Mouse (Mus musculus): Measurements from ENCODE around the gene Hbq1a. TPM values are rescaled to one million over a fixed set of nuclear protein-coding genes. Genes with fewer than 3 reads are reported as not detected.
"Not testable (repeated sequence)": the region's sequence is repeated elsewhere in the genome, so short reads cannot be mapped to it uniquely, and the experiment has no call there.

The Hbq1a gene
- polyA plus RNA-seq, 1 experiment from 2014 or later, result 0.65 TPM

GRCm38 (mm10) chr11:32268952-32269351, 30.9 kb upstream of the Hbq1a start:
- Histone ChIP-seq H3K9me3 (replicated peaks) (no peaks in the 10 kb centered on the region), H3K27me3 (0 out of 2 replicates have a peak, but pooled peaks cover 16% of the 10 kb centered on the region), H3K4me2 (no peak overlapping the region), H3K36me3 (ENCODE audit: poor library complexity, severe bottlenecking) (no peaks in the 10 kb centered on the region), H3K27ac (no peak overlapping the region), H3K9ac (no peak overlapping the region), H3K4me1 (peaks cover 17% of the 10 kb centered on the region), H3K4me3 (no peak overlapping the region)
- ATAC-seq, result no peak
- 85% methylated on average over 5 of the region's 5 CpGs for WGBS

GRCm38 (mm10) chr11:32271178-32271577, 28.7 kb upstream of the Hbq1a start:
- no peak overlapping the region for H3K4me3 ChIP-seq
- WGBS, result 55% methylated on average over 4 of the region's 4 CpGs
- H3K9me3 ChIP-seq (replicated peaks), result no peaks in the 10 kb centered on the region
- no peak overlapping the region for H3K9ac ChIP-seq
- H3K27me3 ChIP-seq, result 0 out of 2 replicates have a peak, but pooled peaks cover 16% of the 10 kb centered on the region
- no peaks in the 10 kb centered on the region for H3K36me3 ChIP-seq (ENCODE audit: poor library complexity, severe bottlenecking)
- ATAC-seq, result no peak
- peaks cover 12% of the 10 kb centered on the region for H3K4me1 ChIP-seq
- no peak overlapping the region for H3K4me2 ChIP-seq
- no peak overlapping the region for H3K27ac ChIP-seq

DNA sequence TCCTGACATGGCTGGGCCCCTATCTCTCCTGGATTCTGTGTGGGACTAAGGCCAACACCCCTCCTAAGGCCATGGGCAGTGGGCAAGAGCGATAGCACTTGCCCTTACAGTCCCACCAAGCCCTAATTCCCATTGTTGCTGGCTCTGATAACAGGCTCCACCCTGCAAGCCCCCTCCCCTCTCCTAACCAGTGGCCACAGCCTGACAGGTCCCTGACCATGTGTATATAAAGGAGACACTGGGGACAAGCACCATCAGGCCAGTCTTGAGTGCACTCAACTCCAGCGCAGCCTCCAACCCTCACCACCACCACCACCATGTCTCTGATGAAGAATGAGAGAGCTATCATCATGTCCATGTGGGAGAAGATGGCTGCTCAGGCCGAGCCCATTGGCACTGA, 23.5 kb upstream of the Hbq1a start, which contains the start of gene Hba-x:
Hba-x (plus strand) TSS at position 54 of the 400 bp plus-strand sequence.
- H3K4me2 ChIP-seq, result no peak within 1 kb of the TSS
- no peak for ATAC-seq
- WGBS, result 64% methylated on average over 3 of the region's 3 CpGs
- H3K27ac ChIP-seq, result no peak within 1 kb of the TSS
- no peak within 1 kb of the TSS for H3K4me3 ChIP-seq
- no peaks in the 10 kb centered on the region for H3K27me3 ChIP-seq
- no peaks in the 10 kb centered on the region for H3K36me3 ChIP-seq (ENCODE audit: poor library complexity, severe bottlenecking)
- H3K9ac ChIP-seq, result no peak within 1 kb of the TSS
- no peaks in the 10 kb centered on the region for H3K4me1 ChIP-seq
- no peaks in the 10 kb centered on the region for H3K9me3 ChIP-seq (replicated peaks)

- Histone ChIP-seq H3K36me3 (ENCODE audit: poor library complexity, severe bottlenecking) (no peaks in the 10 kb centered on the region), H3K27me3 (0 out of 2 replicates have a peak, but pooled peaks cover 4% of the 10 kb centered on the region), H3K4me1 (no peaks in the 10 kb centered on the region), H3K9me3 (replicated peaks) (no peaks in the 10 kb centered on the region), H3K9ac (no peak overlapping the region), H3K4me2 (no peak overlapping the region), H3K27ac (no peak overlapping the region), H3K4me3 (no peak overlapping the region)
- 78% methylated on average over 21 of the region's 21 CpGs for WGBS
- no peak for ATAC-seq
Observed at GRCm38 (mm10) chr11:32277736-32278457, 22.0 kb upstream of the Hbq1a start.

DNA sequence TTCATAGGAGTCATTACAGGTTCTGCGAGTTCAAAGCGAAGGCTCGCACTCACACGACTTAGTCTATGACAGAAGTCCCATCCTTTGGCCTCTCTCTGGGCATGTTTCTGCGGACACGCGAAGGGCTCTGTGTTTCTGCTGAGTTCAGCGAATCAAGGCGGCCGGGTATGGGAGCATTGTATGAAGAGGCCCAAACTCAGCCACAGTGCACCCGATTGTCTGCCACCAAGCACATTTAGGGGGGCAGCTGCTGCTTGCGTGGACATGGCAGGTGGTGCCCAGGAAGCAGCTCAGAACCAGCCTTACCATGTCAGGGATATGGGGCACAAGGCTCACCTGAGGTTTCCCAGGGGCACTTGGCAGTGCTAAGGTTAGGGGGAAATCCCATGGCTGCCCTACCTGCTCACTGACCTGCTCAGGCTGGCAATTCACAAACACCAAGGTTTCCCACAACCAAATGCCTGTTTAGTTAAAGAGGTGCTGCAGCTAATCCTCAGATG, 21.4 kb upstream of the Hbq1a start:
- 83% methylated on average over 12 of the region's 12 CpGs for WGBS
- no peak overlapping the region for H3K9ac ChIP-seq
- H3K27me3 ChIP-seq, result 0 out of 2 replicates have a peak, but pooled peaks cover 4% of the 10 kb centered on the region
- H3K27ac ChIP-seq, result no peak overlapping the region
- H3K4me3 ChIP-seq, result no peak overlapping the region
- H3K36me3 ChIP-seq (ENCODE audit: poor library complexity, severe bottlenecking), result no peaks in the 10 kb centered on the region
- no peak for ATAC-seq
- H3K4me2 ChIP-seq, result no peak overlapping the region
- H3K9me3 ChIP-seq (replicated peaks), result no peaks in the 10 kb centered on the region
- H3K4me1 ChIP-seq, result no peaks in the 10 kb centered on the region

GRCm38 (mm10) chr11:32280646-32281045, 19.2 kb upstream of the Hbq1a start:
- no peaks in the 10 kb centered on the region for H3K36me3 ChIP-seq (ENCODE audit: poor library complexity, severe bottlenecking)
- H3K27ac ChIP-seq, result no peak overlapping the region
- 0 out of 2 replicates have a peak, but pooled peaks cover 4% of the 10 kb centered on the region for H3K27me3 ChIP-seq
- no peak overlapping the region for H3K4me3 ChIP-seq
- WGBS, result 79% methylated on average over 2 of the region's 2 CpGs
- H3K9me3 ChIP-seq (replicated peaks), result no peaks in the 10 kb centered on the region
- H3K9ac ChIP-seq, result no peak overlapping the region
- H3K4me2 ChIP-seq, result no peak overlapping the region
- no peaks in the 10 kb centered on the region for H3K4me1 ChIP-seq
- no peak for ATAC-seq

GRCm38 (mm10) chr11:32281416-32282144, 18.3 kb upstream of the Hbq1a start:
- ATAC-seq, result no peak
- Histone ChIP-seq H3K4me2 (no peak overlapping the region), H3K27me3 (0 out of 2 replicates have a peak, but pooled peaks cover 4% of the 10 kb centered on the region), H3K9me3 (replicated peaks) (no peaks in the 10 kb centered on the region), H3K36me3 (ENCODE audit: poor library complexity, severe bottlenecking) (no peaks in the 10 kb centered on the region), H3K9ac (no peak overlapping the region), H3K4me1 (no peaks in the 10 kb centered on the region), H3K4me3 (no peak overlapping the region), H3K27ac (no peak overlapping the region)
- 75% methylated on average over 1 of the region's 1 CpGs for WGBS

DNA sequence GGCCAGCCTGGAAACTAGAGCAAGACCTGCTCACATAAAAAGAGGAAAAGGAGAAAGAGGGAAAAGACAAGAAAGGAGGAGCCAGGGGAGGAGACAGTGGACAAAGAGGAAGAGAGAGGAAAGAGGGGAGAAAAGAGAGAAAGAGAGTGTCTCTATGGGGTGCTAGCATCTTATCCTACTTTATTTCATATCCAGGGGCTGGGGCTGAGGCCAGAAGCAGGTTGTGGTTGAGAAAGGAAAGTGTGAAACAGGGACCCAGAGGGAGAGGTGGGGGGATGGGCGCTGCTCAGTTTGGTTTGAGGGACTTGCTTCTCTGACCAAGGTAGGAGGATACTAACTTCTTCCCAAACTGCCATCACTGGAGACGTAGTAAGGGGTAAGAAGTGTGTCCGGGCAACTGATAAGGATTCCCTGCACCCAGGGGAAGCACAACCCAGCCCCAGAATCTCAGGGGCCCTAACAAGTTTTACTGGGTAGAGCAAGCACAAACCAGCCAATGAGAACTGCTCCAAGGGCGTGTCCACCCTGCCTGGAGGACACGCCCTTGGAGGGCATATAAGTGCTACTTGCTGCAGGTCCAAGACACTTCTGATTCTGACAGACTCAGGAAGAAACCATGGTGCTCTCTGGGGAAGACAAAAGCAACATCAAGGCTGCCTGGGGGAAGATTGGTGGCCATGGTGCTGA, 16.6 kb upstream of the Hbq1a start, which contains the start of gene Hba-a1:
Hba-a1 (plus strand) TSS at position 421 of the 687 bp plus-strand sequence.
- not testable (repeated sequence) for H3K9ac ChIP-seq; H3K4me3 ChIP-seq; H3K4me1 ChIP-seq; H3K9me3 ChIP-seq (replicated peaks); ATAC-seq; H3K27ac ChIP-seq; H3K36me3 ChIP-seq (ENCODE audit: poor library complexity, severe bottlenecking); H3K4me2 ChIP-seq
- peaks cover 10% of the 10 kb centered on the region for H3K27me3 ChIP-seq
- 50% methylated on average over 1 of the region's 5 CpGs for WGBS

DNA sequence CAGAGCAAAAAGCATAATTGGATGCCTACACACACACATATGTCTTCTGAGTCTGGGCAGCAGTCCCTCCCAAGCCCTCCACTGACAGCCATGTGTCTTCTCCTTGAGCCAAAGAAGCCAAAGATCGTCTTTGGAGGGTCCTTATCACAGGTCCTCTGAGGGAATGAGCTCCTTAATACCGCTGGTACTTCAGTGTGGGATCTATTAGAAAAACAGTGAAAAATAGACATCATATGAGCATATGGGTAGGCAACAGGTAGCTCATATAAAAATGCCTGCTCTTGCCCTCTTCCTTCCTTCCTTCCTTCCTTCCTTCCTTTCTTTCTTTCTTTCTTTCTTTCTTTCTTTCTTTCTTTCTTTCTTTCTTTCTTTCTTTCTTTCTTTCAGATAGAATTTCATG, 15.3 kb upstream of the Hbq1a start:
- not testable (repeated sequence) for H3K4me3 ChIP-seq; H3K9me3 ChIP-seq (replicated peaks); H3K9ac ChIP-seq; ATAC-seq; H3K4me1 ChIP-seq; H3K27ac ChIP-seq; H3K36me3 ChIP-seq (ENCODE audit: poor library complexity, severe bottlenecking); H3K4me2 ChIP-seq
- peaks cover 10% of the 10 kb centered on the region for H3K27me3 ChIP-seq
- WGBS, result 60% methylated on average over 2 of the region's 2 CpGs

GRCm38 (mm10) chr11:32285031-32285775, 14.7 kb upstream of the Hbq1a start:
- Histone ChIP-seq H3K27me3 (peaks cover 10% of the 10 kb centered on the region), H3K4me3 (no peak overlapping the region), H3K9ac (no peak overlapping the region), H3K4me2 (no peak overlapping the region), H3K36me3 (ENCODE audit: poor library complexity, severe bottlenecking) (no peaks in the 10 kb centered on the region), H3K9me3 (replicated peaks) (no peaks in the 10 kb centered on the region), H3K4me1 (no peaks in the 10 kb centered on the region), H3K27ac (no peak overlapping the region)
- 86% methylated on average over 7 of the region's 7 CpGs for WGBS
- no peak for ATAC-seq

- not testable (repeated sequence) for ATAC-seq
Observed at GRCm38 (mm10) chr11:32285887-32286286, 14.0 kb upstream of the Hbq1a start.

More at GRCm38 (mm10) chr11:32285887-32286286, 14.0 kb upstream of the Hbq1a start:
- not testable (repeated sequence) for H3K36me3 ChIP-seq (ENCODE audit: poor library complexity, severe bottlenecking); H3K9ac ChIP-seq; H3K9me3 ChIP-seq (replicated peaks); H3K27ac ChIP-seq; H3K4me2 ChIP-seq; H3K4me1 ChIP-seq; H3K4me3 ChIP-seq
- H3K27me3 ChIP-seq, result peaks cover 10% of the 10 kb centered on the region

All from forebrain, embryonic 13.5 days (tissue).